Mouse (Mus musculus) liver, adult 2 months (tissue): ENCODE measurements around the gene Mast3. TPM values are rescaled to one million over a fixed set of nuclear protein-coding genes. Genes with fewer than 3 reads are reported as not detected.

Source experiments
- DNase-seq: peaks from one replicate; pipeline ENCODE4 v3.0.0-alpha.2; 2011; ENCODE audit warnings: low read depth, low spot score; ENCODE audit errors: extremely low read depth
- H3K27ac ChIP-seq: fragments of 200-500 bp; replicated peaks from 2 replicates; pipeline ENCODE4 v1.5.1; 2012; ENCODE audit warnings: low read depth, mild to moderate bottlenecking, control low read depth, inconsistent platforms, low read length; ENCODE audit not compliant: insufficient read depth
- H3K27me3 ChIP-seq: fragments of 200-500 bp; 2 replicates; pipeline ENCODE4 v1.6.1; 2012; ENCODE audit warnings: mild to moderate bottlenecking, moderate library complexity, low read length, inconsistent platforms; ENCODE audit not compliant: control insufficient read depth, insufficient read depth
- H3K36me3 ChIP-seq: fragments of 200-500 bp; 2 replicates; pipeline ENCODE4 v1.6.1; 2012; ENCODE audit warnings: low read length, inconsistent platforms; ENCODE audit not compliant: control insufficient read depth, insufficient read depth
- H3K4me1 ChIP-seq: fragments of 200-500 bp; 2 replicates; pipeline ENCODE4 v1.6.1; 2011; ENCODE audit warnings: low read length; ENCODE audit not compliant: control insufficient read depth, insufficient read depth
- H3K4me3 ChIP-seq: fragments of 200-500 bp; 2 replicates; pipeline ENCODE4 v1.5.1; 2011; ENCODE audit warnings: low read depth, mild to moderate bottlenecking, control low read depth, low read length, moderate library complexity; ENCODE audit not compliant: insufficient read depth
- H3K79me2 ChIP-seq: fragments of 200-500 bp; 2 replicates; pipeline ENCODE4 v1.6.1; 2012; ENCODE audit warnings: inconsistent platforms, mild to moderate bottlenecking, low read length, moderate library complexity; ENCODE audit not compliant: control insufficient read depth, insufficient read depth
- H3K9ac ChIP-seq: fragments of 200-500 bp; 2 replicates; pipeline ENCODE4 v1.6.1; 2012; ENCODE audit warnings: low read depth, mild to moderate bottlenecking, control low read depth, inconsistent platforms, low read length
- CTCF ChIP-seq: fragments of 200-500 bp; IDR thresholded peaks from 2 replicates; pipeline ENCODE4 v1.5.1; 2011; ENCODE audit warnings: low read depth, low read length, control low read depth
- POLR2A ChIP-seq: fragments of 200-500 bp; IDR thresholded peaks from 2 replicates; pipeline ENCODE4 v1.6.1; 2011; ENCODE audit warnings: low read length, control low read depth; ENCODE audit not compliant: insufficient read depth; ENCODE audit errors: extremely low read depth
- WGBS: fragments of 180-500 bp; shearing (Covaris S2); methylation state at CpG from one replicate; pipeline ENCODE4 v1.1.7; 2018; 5-methylcytosine and 5-hydroxymethylcytosine counted together
- polyA plus RNA-seq: library from polyadenylated mRNA; depleted of rRNA; stranded (reverse); fragments of >200 nt; gene quantifications from 2 replicates; pipeline ENCODE4 v1.2.3, GENCODE M21; 2012
- total RNA-seq: library from RNA; depleted of rRNA; stranded (reverse); fragments of >200 nt; gene quantifications from 2 replicates; pipeline ENCODE4 v1.2.3, GENCODE M21; 2014

The Mast3 gene
- total and polyA plus RNA-seq, 2 experiments = 16.7 to 29.0 TPM

- 0 out of 2 replicates have a peak, but pooled peaks have one; percentile 10 for TF ChIP-seq POLR2A
- TF ChIP-seq CTCF = no peak
- peak; percentile 33 for DNase-seq
Observed at GRCm38 (mm10) chr8:70838654-70839407, 34.0 kb upstream of the Mast3 start.

GRCm38 (mm10) chr8:70836666-70837065 lies 31.8 kb upstream of the Mast3 start:
- no peak overlapping the region for H3K9ac ChIP-seq

More at GRCm38 (mm10) chr8:70838654-70839407, 34.0 kb upstream of the Mast3 start:
- Histone ChIP-seq H3K27me3 (no peaks in the 10 kb centered on the region), H3K9ac (peak overlapping the region; percentile 94), H3K36me3 (peaks cover 2% of the 10 kb centered on the region; the same call in 1 of the 2 replicates), H3K4me3 (peak overlapping the region; percentile 82), H3K27ac (peak overlapping the region; percentile 91), H3K79me2 (no peaks in the 10 kb centered on the region), H3K4me1 (peaks cover 8% of the 10 kb centered on the region)
- WGBS = under 1% methylated on average over 66 of the region's 66 CpGs

GRCm38 (mm10) chr8:70834071-70834470 lies 29.2 kb upstream of the Mast3 start:
- no peak for DNase-seq
- WGBS = 94% methylated on average over 3 of the region's 3 CpGs
- Histone ChIP-seq H3K4me1 (peaks cover 5% of the 10 kb centered on the region), H3K27me3 (no peaks in the 10 kb centered on the region), H3K27ac (no peak overlapping the region), H3K79me2 (no peaks in the 10 kb centered on the region), H3K9ac (peak overlapping the region; percentile 2; the same call in 1 of the 2 replicates), H3K4me3 (no peak overlapping the region), H3K36me3 (peaks cover 2% of the 10 kb centered on the region; the same call in 1 of the 2 replicates)
- no peak for TF ChIP-seq CTCF
- no peak for TF ChIP-seq POLR2A

More at GRCm38 (mm10) chr8:70836666-70837065, 31.8 kb upstream of the Mast3 start:
- no peaks in the 10 kb centered on the region for H3K79me2 ChIP-seq
- DNase-seq = no peak
- WGBS = 90% methylated on average over 12 of the region's 12 CpGs
- peaks cover 12% of the 10 kb centered on the region for H3K4me1 ChIP-seq
- no peak for TF ChIP-seq CTCF
- no peak for TF ChIP-seq POLR2A
- H3K4me3 ChIP-seq = no peak overlapping the region
- H3K36me3 ChIP-seq = peaks cover 2% of the 10 kb centered on the region; the same call in 1 of the 2 replicates
- H3K27me3 ChIP-seq = no peaks in the 10 kb centered on the region
- no peak overlapping the region for H3K27ac ChIP-seq

- no peaks in the 10 kb centered on the region for H3K27me3 ChIP-seq
- H3K36me3 ChIP-seq = peaks cover 2% of the 10 kb centered on the region; the same call in 1 of the 2 replicates
- DNase-seq = peak; percentile 72
- no peak overlapping the region; the same call in 1 of the 2 replicates for H3K4me3 ChIP-seq
- 22% methylated on average over 15 of the region's 15 CpGs for WGBS
- TF ChIP-seq CTCF = no peak
- no peak for TF ChIP-seq POLR2A
- peak overlapping the region; percentile 2 for H3K9ac ChIP-seq
- no peaks in the 10 kb centered on the region for H3K79me2 ChIP-seq
- H3K27ac ChIP-seq = peak overlapping the region; percentile 61
- H3K4me1 ChIP-seq = peaks cover 4% of the 10 kb centered on the region; the same call in 1 of the 2 replicates
Observed at GRCm38 (mm10) chr8:70833520-70833919, 28.7 kb upstream of the Mast3 start.

GRCm38 (mm10) chr8:70833018-70833482 lies 28.2 kb upstream of the Mast3 start:
- Histone ChIP-seq H3K27ac (peak overlapping the region; percentile 61), H3K27me3 (no peaks in the 10 kb centered on the region), H3K36me3 (peaks cover 2% of the 10 kb centered on the region; the same call in 1 of the 2 replicates), H3K9ac (peak overlapping the region; percentile 2), H3K79me2 (no peaks in the 10 kb centered on the region), H3K4me1 (peaks cover 4% of the 10 kb centered on the region; the same call in 1 of the 2 replicates), H3K4me3 (no peak overlapping the region)
- DNase-seq = no peak
- TF ChIP-seq POLR2A (no peak), CTCF (no peak)
- WGBS = 59% methylated on average over 9 of the region's 9 CpGs
